Mouse (Mus musculus) testis, postnatal 10 days (tissue): ENCODE measurements around the gene Rgl3.

Experiments used
- DNase-seq: peaks from one replicate; pipeline ENCODE4 v3.0.0; 2021; ENCODE audit warnings: low spot score

Rgl3 gene

GRCm38 (mm10) chr9:21978398-21979128 is 10.7 kb downstream of the Rgl3 start:
- DNase-seq: no peak

GRCm38 (mm10) chr9:21977972-21978371 is 11.3 kb downstream of the Rgl3 start:
- peak; percentile 61 for DNase-seq

GRCm38 (mm10) chr9:21977331-21977730 is 11.9 kb downstream of the Rgl3 start:
- no peak for DNase-seq

- DNase-seq: peak; percentile 53
Measured at GRCm38 (mm10) chr9:21976626-21977175, 12.5 kb downstream of the Rgl3 start.

GRCm38 (mm10) chr9:21969304-21969703 is 19.9 kb downstream of the Rgl3 start:
- DNase-seq: no peak

- DNase-seq: no peak
Measured at GRCm38 (mm10) chr9:21968883-21969282, 20.4 kb downstream of the Rgl3 start.

GRCm38 (mm10) chr9:21963417-21963816 is 25.8 kb downstream of the Rgl3 start, which contains the start of gene Epor:
Epor (minus strand) TSS chr9:21963506.
- DNase-seq: peak; percentile 66

GRCm38 (mm10) chr9:21962416-21963059 is 26.7 kb downstream of the Rgl3 start:
- DNase-seq: peak; percentile 74

GRCm38 (mm10) chr9:21962010-21962409 is 27.2 kb downstream of the Rgl3 start:
- no peak for DNase-seq

GRCm38 (mm10) chr9:21961366-21961980 is 27.8 kb downstream of the Rgl3 start:
- no peak for DNase-seq

GRCm38 (mm10) chr9:21960558-21961208 is 28.6 kb downstream of the Rgl3 start:
- DNase-seq: no peak

- no peak for DNase-seq
Measured at GRCm38 (mm10) chr9:21960135-21960534, 29.1 kb downstream of the Rgl3 start.

GRCm38 (mm10) chr9:21959244-21959643 is 30.0 kb downstream of the Rgl3 start:
- DNase-seq: no peak

GRCm38 (mm10) chr9:21958372-21958771 is 30.9 kb downstream of the Rgl3 start:
- DNase-seq: no peak

- DNase-seq: peak; percentile 97
Measured at GRCm38 (mm10) chr9:21955570-21956281, 33.5 kb downstream of the Rgl3 start, which contains the start of gene Swsap1. Swsap1 (plus strand) TSS chr9:21955755.

- no peak for DNase-seq
Measured at GRCm38 (mm10) chr9:21955225-21955569, 34.0 kb downstream of the Rgl3 start.

- no peak for DNase-seq
Measured at GRCm38 (mm10) chr9:21954635-21955034, 34.6 kb downstream of the Rgl3 start.

GRCm38 (mm10) chr9:21953600-21953999 is 35.6 kb downstream of the Rgl3 start:
- no peak for DNase-seq

GRCm38 (mm10) chr9:21951977-21952376 is 37.3 kb downstream of the Rgl3 start:
- DNase-seq: no peak

- peak; percentile 90 for DNase-seq
Measured at GRCm38 (mm10) chr9:21950322-21950721, 38.9 kb downstream of the Rgl3 start.

- no peak for DNase-seq
Measured at GRCm38 (mm10) chr9:21948790-21949189, 40.5 kb downstream of the Rgl3 start.

- no peak for DNase-seq
Measured at GRCm38 (mm10) chr9:21948146-21948545, 41.1 kb downstream of the Rgl3 start.
